Mouse (Mus musculus) kidney, adult 9 months (tissue): Measurements from ENCODE around the gene Evl.

Experiments used
- DNase-seq: peaks from one replicate; pipeline ENCODE4 v3.0.0; 2022

The Evl gene

GRCm38 (mm10) chr12:108653358-108654335, 99.1 kb downstream of the Evl start:
- DNase-seq: peak; percentile 57

- peak; percentile 64 for DNase-seq
These were observed 102.8 kb downstream of the Evl start for GRCm38 (mm10) chr12:108657350-108657749.

GRCm38 (mm10) chr12:108668606-108669235, 114.2 kb downstream of the Evl start:
- DNase-seq: no peak

GRCm38 (mm10) chr12:108671541-108671940, 117.0 kb downstream of the Evl start:
- DNase-seq: no peak

- no peak for DNase-seq
These were observed 118.4 kb downstream of the Evl start for GRCm38 (mm10) chr12:108672908-108673307.

- DNase-seq: no peak
These were observed 119.0 kb downstream of the Evl start for GRCm38 (mm10) chr12:108673546-108673945.

- DNase-seq: peak; percentile 75
These were observed 120.0 kb downstream of the Evl start for GRCm38 (mm10) chr12:108674502-108674901.

GRCm38 (mm10) chr12:108674916-108675315, 120.4 kb downstream of the Evl start:
- peak; percentile 28 for DNase-seq

- DNase-seq: peak; percentile 94
These were observed 121.3 kb downstream of the Evl start for GRCm38 (mm10) chr12:108675614-108676401.

GRCm38 (mm10) chr12:108677116-108677515, 122.6 kb downstream of the Evl start:
- DNase-seq: peak; percentile 49

GRCm38 (mm10) chr12:108678366-108678765, 123.8 kb downstream of the Evl start:
- peak; percentile 75 for DNase-seq

GRCm38 (mm10) chr12:108680861-108681260, 126.3 kb downstream of the Evl start:
- DNase-seq: no peak

GRCm38 (mm10) chr12:108682240-108683023, 127.9 kb downstream of the Evl start:
- peak; percentile 58 for DNase-seq

- DNase-seq: peak; percentile 61
These were observed 131.9 kb downstream of the Evl start for GRCm38 (mm10) chr12:108686463-108686862.

- DNase-seq: no peak
These were observed 132.4 kb downstream of the Evl start for GRCm38 (mm10) chr12:108686926-108687325.

- peak; percentile 62 for DNase-seq
These were observed 134.6 kb downstream of the Evl start for GRCm38 (mm10) chr12:108689167-108689566.

GRCm38 (mm10) chr12:108690529-108690928, 136.0 kb downstream of the Evl start:
- DNase-seq: no peak

- DNase-seq: no peak
These were observed 139.1 kb downstream of the Evl start for GRCm38 (mm10) chr12:108693592-108693991.

GRCm38 (mm10) chr12:108694223-108694622, 139.7 kb downstream of the Evl start:
- DNase-seq: peak; percentile 80

GRCm38 (mm10) chr12:108698697-108699471, 144.4 kb downstream of the Evl start:
- DNase-seq: peak; percentile 89

GRCm38 (mm10) chr12:108699576-108699975, 145.1 kb downstream of the Evl start:
- peak; percentile 84 for DNase-seq
